Mouse (Mus musculus) heart, postnatal 36 days (tissue): ENCODE data around the gene Atp1a2. TPM values are rescaled to one million over a fixed set of nuclear protein-coding genes. Genes with fewer than 3 reads are reported as not detected.

ENCODE experiments used
- total RNA-seq, 2 experiments: library from RNA; stranded (reverse); gene quantifications; 2 replicates each; pipeline ENCODE4 v1.2.3; 2021

Gene Atp1a2
- total RNA-seq, 2 experiments from 2014 or later = 604 to 624 TPM

Other genes starting within 250 kb of the Atp1a2 start
- not detected for gene Nhlh1, start 240.5 kb downstream of the Atp1a2 start, total RNA-seq
- gene Copa, start 215.5 kb downstream of the Atp1a2 start, total RNA-seq = 100 to 1,000 TPM; 112 to 113 TPM
- 10 to 100 TPM; 45.5 to 50.1 TPM for gene Ncstn, start 215.3 kb downstream of the Atp1a2 start, total RNA-seq
- gene Pex19, start 171.3 kb downstream of the Atp1a2 start, total RNA-seq = 100 to 1,000 TPM; 125 to 136 TPM
- 100 to 1,000 TPM; 124 to 129 TPM for gene Dcaf8, start 150.0 kb downstream of the Atp1a2 start, total RNA-seq
- gene Pea15a, start 91.3 kb downstream of the Atp1a2 start, total RNA-seq = 10 to 100 TPM; 59.1 to 65.0 TPM
- 1 to 10 TPM; 8.0 to 8.6 TPM for gene Casq1, start 78.2 kb downstream of the Atp1a2 start, total RNA-seq
- not detected for gene Atp1a4, start 39.6 kb downstream of the Atp1a2 start, total RNA-seq
- gene Igsf8, start 36.4 kb downstream of the Atp1a2 start, total RNA-seq = 10 to 100 TPM; 10.9 to 12.4 TPM
- gene Kcnj9, start 31.3 kb upstream of the Atp1a2 start, total RNA-seq = not detected
- gene Kcnj10, start 43.1 kb upstream of the Atp1a2 start, total RNA-seq = under 1 TPM; 0.05 to 0.11 TPM
- 1 to 10 TPM; 4.4 to 4.8 TPM for gene Pigm, start 78.5 kb upstream of the Atp1a2 start, total RNA-seq
- 1 to 10 TPM; 1.1 to 1.5 TPM for gene Slamf9, start 177.3 kb upstream of the Atp1a2 start, total RNA-seq
- gene Igsf9, start 183.7 kb upstream of the Atp1a2 start, total RNA-seq = under 1 TPM; 0.75 to 0.76 TPM
- 10 to 100 TPM; 71.9 to 78.4 TPM for gene Tagln2, start 202.0 kb upstream of the Atp1a2 start, total RNA-seq
- under 1 TPM; 0.14 to 0.92 TPM for gene Cfap45, start 222.7 kb upstream of the Atp1a2 start, total RNA-seq